Mouse (Mus musculus) megakaryocyte, embryonic 14.5 days (primary cell): ENCODE measurements around the gene Trim60.

Experiments
- FLI1 ChIP-seq: IDR thresholded peaks from 2 replicates; pipeline ENCODE4 v1.6.1; 2012; ENCODE audit warnings: low read length, inconsistent platforms, mixed read lengths
- GATA1 ChIP-seq: IDR thresholded peaks from 3 replicates; pipeline ENCODE4 v1.6.1; 2012; ENCODE audit warnings: mixed read lengths, low read length, inconsistent platforms, borderline replicate concordance

- TF ChIP-seq GATA1, result no peak
- no peak for TF ChIP-seq FLI1
These were observed 13.7 kb upstream of the Trim60 start for GRCm38 (mm10) chr8:65032107-65032506.
